Mouse (Mus musculus): ENCODE data around the gene Slc13a4.

The Slc13a4 gene

GRCm38 (mm10) chr6:35308037-35308436, at the start of gene Slc13a4:
Gene Slc13a4 (minus strand): TSS chr6:35308131.
- DNase-seq (ENCODE audit: low read depth, low spot score), result peak; percentile 68

GRCm38 (mm10) chr6:35355320-35355719, 47.4 kb upstream of the Slc13a4 start:
- DNase-seq (ENCODE audit: low read depth, low spot score), result no peak

GRCm38 (mm10) chr6:35354622-35354998, 46.7 kb upstream of the Slc13a4 start:
- DNase-seq (ENCODE audit: low read depth, low spot score), result no peak

- DNase-seq (ENCODE audit: low read depth, low spot score), result peak; percentile 54
Measured at GRCm38 (mm10) chr6:35353846-35354621, 46.1 kb upstream of the Slc13a4 start.

- DNase-seq (ENCODE audit: low read depth, low spot score), result no peak
Measured at GRCm38 (mm10) chr6:35353416-35353815, 45.5 kb upstream of the Slc13a4 start.

GRCm38 (mm10) chr6:35352867-35353266, 44.9 kb upstream of the Slc13a4 start:
- DNase-seq (ENCODE audit: low read depth, low spot score), result no peak

- DNase-seq (ENCODE audit: low read depth, low spot score), result no peak
Measured at GRCm38 (mm10) chr6:35351826-35352225, 43.9 kb upstream of the Slc13a4 start.

- DNase-seq (ENCODE audit: low read depth, low spot score), result no peak
Measured at GRCm38 (mm10) chr6:35349784-35350183, 41.9 kb upstream of the Slc13a4 start.

GRCm38 (mm10) chr6:35338640-35339039, 30.7 kb upstream of the Slc13a4 start:
- no peak for DNase-seq (ENCODE audit: low read depth, low spot score)

- DNase-seq (ENCODE audit: low read depth, low spot score), result no peak
Measured at GRCm38 (mm10) chr6:35337836-35338235, 29.9 kb upstream of the Slc13a4 start.

- no peak for DNase-seq (ENCODE audit: low read depth, low spot score)
Measured at GRCm38 (mm10) chr6:35335452-35335851, 27.5 kb upstream of the Slc13a4 start.

- peak; percentile 49 for DNase-seq (ENCODE audit: low read depth, low spot score)
Measured at GRCm38 (mm10) chr6:35334278-35334677, 26.3 kb upstream of the Slc13a4 start.

- no peak for DNase-seq (ENCODE audit: low read depth, low spot score)
Measured at GRCm38 (mm10) chr6:35333632-35334031, 25.7 kb upstream of the Slc13a4 start.

- DNase-seq (ENCODE audit: low read depth, low spot score), result peak; percentile 47
Measured at GRCm38 (mm10) chr6:35330834-35331233, 22.9 kb upstream of the Slc13a4 start.

- DNase-seq (ENCODE audit: low read depth, low spot score), result no peak
Measured at GRCm38 (mm10) chr6:35329956-35330355, 22.0 kb upstream of the Slc13a4 start.

- DNase-seq (ENCODE audit: low read depth, low spot score), result no peak
Measured at GRCm38 (mm10) chr6:35326111-35326515, 18.2 kb upstream of the Slc13a4 start, which contains the start of gene Fam180a. Gene Fam180a (minus strand): TSS chr6:35326141.

GRCm38 (mm10) chr6:35324306-35324705, 16.4 kb upstream of the Slc13a4 start:
- DNase-seq (ENCODE audit: low read depth, low spot score), result no peak

GRCm38 (mm10) chr6:35323046-35323445, 15.1 kb upstream of the Slc13a4 start:
- no peak for DNase-seq (ENCODE audit: low read depth, low spot score)

- DNase-seq (ENCODE audit: low read depth, low spot score), result no peak
Measured at GRCm38 (mm10) chr6:35321105-35321504, 13.2 kb upstream of the Slc13a4 start.

- no peak for DNase-seq (ENCODE audit: low read depth, low spot score)
Measured at GRCm38 (mm10) chr6:35319850-35320249, 11.9 kb upstream of the Slc13a4 start.

- no peak for DNase-seq (ENCODE audit: low read depth, low spot score)
Measured at GRCm38 (mm10) chr6:35313520-35313919, 5.6 kb upstream of the Slc13a4 start.

- DNase-seq (ENCODE audit: low read depth, low spot score), result no peak
Measured at GRCm38 (mm10) chr6:35309406-35309805, 1.5 kb upstream of the Slc13a4 start.

- no peak for DNase-seq (ENCODE audit: low read depth, low spot score)
Measured at GRCm38 (mm10) chr6:35307136-35307535, 795 bp downstream of the Slc13a4 start.
